Mouse (Mus musculus) megakaryocyte, embryonic 14.5 days (primary cell): ENCODE data around the gene Actg1. TPM values are rescaled to one million over a fixed set of nuclear protein-coding genes. Genes with fewer than 3 reads are reported as not detected.
A peak's percentile ranks its signal among the peaks of the same experiment; 100 is the strongest.

Experiments used
- H3K27me3 ChIP-seq: replicated peaks from 2 replicates; pipeline ENCODE3; 2012; ENCODE audit warnings: inconsistent platforms
- H3K36me3 ChIP-seq: replicated peaks from 2 replicates; pipeline ENCODE3; 2012; ENCODE audit warnings: low read length, inconsistent platforms, mixed read lengths
- H3K4me1 ChIP-seq: 2 replicates; pipeline ENCODE4 v1.6.1; 2012; ENCODE audit warnings: inconsistent platforms
- H3K4me3 ChIP-seq: replicated peaks from 2 replicates; pipeline ENCODE3; 2012; ENCODE audit warnings: moderate library complexity, mild to moderate bottlenecking, inconsistent platforms
- H3K9me3 ChIP-seq: 2 replicates; pipeline ENCODE4 v1.6.1; 2012; ENCODE audit warnings: inconsistent platforms
- FLI1 ChIP-seq: IDR thresholded peaks from 2 replicates; pipeline ENCODE4 v1.6.1; 2012; ENCODE audit warnings: low read length, inconsistent platforms, mixed read lengths
- GATA1 ChIP-seq: IDR thresholded peaks from 3 replicates; pipeline ENCODE4 v1.6.1; 2012; ENCODE audit warnings: mixed read lengths, low read length, inconsistent platforms, borderline replicate concordance
- polyA plus RNA-seq: library from polyadenylated mRNA; stranded (reverse); fragments of >175 nt; gene quantifications from 2 replicates; pipeline ENCODE4 v1.2.3, GENCODE M21; 2012; ENCODE audit warnings: low replicate concordance; ENCODE audit not compliant: insufficient read depth

Actg1 gene
- 2,399 and 2,630 TPM in 2 replicates for polyA plus RNA-seq

GRCm38 (mm10) chr11:120347791-120348683 lies at the start of gene Actg1:
Gene Actg1 (minus strand): TSS chr11:120348542.
- peak within 1 kb of the TSS; percentile 98 for H3K4me3 ChIP-seq
- H3K36me3 ChIP-seq, result peaks cover 42% of the 10 kb centered on the region
- H3K9me3 ChIP-seq, result no peaks in the 10 kb centered on the region
- peaks cover 49% of the 10 kb centered on the region for H3K4me1 ChIP-seq
- H3K27me3 ChIP-seq, result no peaks in the 10 kb centered on the region
- no peak for TF ChIP-seq GATA1
- TF ChIP-seq FLI1, result no peak

- H3K36me3 ChIP-seq, result peaks cover 97% of the 10 kb centered on the region
- no peak overlapping the region for H3K4me3 ChIP-seq
- peaks cover 39% of the 10 kb centered on the region for H3K4me1 ChIP-seq
- TF ChIP-seq FLI1, result no peak
- no peak for TF ChIP-seq GATA1
- no peaks in the 10 kb centered on the region for H3K9me3 ChIP-seq
- H3K27me3 ChIP-seq, result no peaks in the 10 kb centered on the region
Measured at GRCm38 (mm10) chr11:120397602-120398001, 49.3 kb upstream of the Actg1 start.

- Histone ChIP-seq H3K27me3 (no peaks in the 10 kb centered on the region), H3K4me1 (peaks cover 42% of the 10 kb centered on the region), H3K9me3 (no peaks in the 10 kb centered on the region), H3K36me3 (peaks cover 92% of the 10 kb centered on the region), H3K4me3 (no peak overlapping the region)
- TF ChIP-seq FLI1 (no peak), GATA1 (no peak)
Measured at GRCm38 (mm10) chr11:120395661-120396060, 47.3 kb upstream of the Actg1 start.

- Histone ChIP-seq H3K9me3 (no peaks in the 10 kb centered on the region), H3K36me3 (peaks cover 85% of the 10 kb centered on the region)
- TF ChIP-seq FLI1 (no peak), GATA1 (no peak)
Measured at GRCm38 (mm10) chr11:120388580-120388979, 40.2 kb upstream of the Actg1 start.

GRCm38 (mm10) chr11:120387157-120387556 lies 38.8 kb upstream of the Actg1 start:
- H3K9me3 ChIP-seq, result no peaks in the 10 kb centered on the region
- H3K36me3 ChIP-seq, result peaks cover 85% of the 10 kb centered on the region
- no peaks in the 10 kb centered on the region for H3K27me3 ChIP-seq
- TF ChIP-seq FLI1 (no peak), GATA1 (no peak)
- H3K4me3 ChIP-seq, result no peak overlapping the region
- H3K4me1 ChIP-seq, result peaks cover 22% of the 10 kb centered on the region

More at GRCm38 (mm10) chr11:120388580-120388979, 40.2 kb upstream of the Actg1 start:
- Histone ChIP-seq H3K4me3 (no peak overlapping the region), H3K4me1 (peaks cover 33% of the 10 kb centered on the region), H3K27me3 (no peaks in the 10 kb centered on the region)

GRCm38 (mm10) chr11:120386632-120387031 lies 38.3 kb upstream of the Actg1 start:
- Histone ChIP-seq H3K27me3 (no peaks in the 10 kb centered on the region), H3K4me1 (peaks cover 22% of the 10 kb centered on the region), H3K9me3 (no peaks in the 10 kb centered on the region), H3K4me3 (no peak overlapping the region), H3K36me3 (peaks cover 85% of the 10 kb centered on the region)
- TF ChIP-seq GATA1 (no peak), FLI1 (no peak)

- Histone ChIP-seq H3K9me3 (no peaks in the 10 kb centered on the region), H3K4me3 (no peak overlapping the region), H3K36me3 (peaks cover 79% of the 10 kb centered on the region), H3K27me3 (no peaks in the 10 kb centered on the region), H3K4me1 (peaks cover 35% of the 10 kb centered on the region)
- TF ChIP-seq FLI1 (no peak), GATA1 (no peak)
Measured at GRCm38 (mm10) chr11:120382509-120382908, 34.2 kb upstream of the Actg1 start.

GRCm38 (mm10) chr11:120381157-120381556 lies 32.8 kb upstream of the Actg1 start:
- Histone ChIP-seq H3K9me3 (no peaks in the 10 kb centered on the region), H3K27me3 (no peaks in the 10 kb centered on the region), H3K4me1 (peaks cover 36% of the 10 kb centered on the region), H3K4me3 (no peak overlapping the region), H3K36me3 (peaks cover 80% of the 10 kb centered on the region)
- TF ChIP-seq FLI1 (no peak), GATA1 (no peak)

GRCm38 (mm10) chr11:120380271-120380670 lies 31.9 kb upstream of the Actg1 start:
- TF ChIP-seq FLI1 (no peak), GATA1 (no peak)
- H3K36me3 ChIP-seq, result peaks cover 80% of the 10 kb centered on the region
- H3K27me3 ChIP-seq, result no peaks in the 10 kb centered on the region
- peaks cover 36% of the 10 kb centered on the region for H3K4me1 ChIP-seq
- H3K9me3 ChIP-seq, result no peaks in the 10 kb centered on the region
- H3K4me3 ChIP-seq, result no peak overlapping the region

GRCm38 (mm10) chr11:120378611-120379540 lies 30.5 kb upstream of the Actg1 start, which contains the start of gene Faap100:
Gene Faap100 (minus strand): TSS chr11:120378764.
- Histone ChIP-seq H3K4me1 (peaks cover 36% of the 10 kb centered on the region), H3K9me3 (no peaks in the 10 kb centered on the region), H3K4me3 (peak within 1 kb of the TSS; percentile 99), H3K27me3 (no peaks in the 10 kb centered on the region), H3K36me3 (peaks cover 80% of the 10 kb centered on the region)
- TF ChIP-seq FLI1, result no peak
- no peak for TF ChIP-seq GATA1
